Mouse (Mus musculus): Measurements from ENCODE around the gene Nxnl2. TPM values are rescaled to one million over a fixed set of nuclear protein-coding genes. Genes with fewer than 3 reads are reported as not detected.

Nxnl2 gene
- polyA plus RNA-seq, 1 experiment = 1.8 TPM

GRCm38 (mm10) chr13:51131179-51131578 is 39.6 kb upstream of the Nxnl2 start:
- DNase-seq = no peak
- no peak for TF ChIP-seq CTCF (IDR thresholded peaks at IDR 0.05; ENCODE audit: borderline replicate concordance, control insufficient read depth, extremely low read depth, insufficient read depth, low read length, poor library complexity)
- TF ChIP-seq POLR2A (IDR thresholded peaks at IDR 0.05; ENCODE audit: control insufficient read depth, extremely low read depth, insufficient read depth, low read length, poor library complexity) = no peak
- Histone ChIP-seq H3K4me1 (replicated peaks; ENCODE audit: control insufficient read depth, insufficient read depth, low read length) (no peaks in the 10 kb centered on the region), H3K27me3 (ENCODE audit: control insufficient read depth, insufficient read depth, low read length) (no peaks in the 10 kb centered on the region), H3K4me3 (ENCODE audit: control insufficient read depth, insufficient read depth, low read length) (no peak overlapping the region), H3K36me3 (ENCODE audit: control insufficient read depth, insufficient read depth, low read length) (peaks cover 3% of the 10 kb centered on the region; the same call in 1 of the 2 replicates), H3K27ac (ENCODE audit: control insufficient read depth, insufficient read depth, low read length) (no peak overlapping the region)
- 93% methylated on average over 10 of the region's 10 CpGs for WGBS

DNA sequence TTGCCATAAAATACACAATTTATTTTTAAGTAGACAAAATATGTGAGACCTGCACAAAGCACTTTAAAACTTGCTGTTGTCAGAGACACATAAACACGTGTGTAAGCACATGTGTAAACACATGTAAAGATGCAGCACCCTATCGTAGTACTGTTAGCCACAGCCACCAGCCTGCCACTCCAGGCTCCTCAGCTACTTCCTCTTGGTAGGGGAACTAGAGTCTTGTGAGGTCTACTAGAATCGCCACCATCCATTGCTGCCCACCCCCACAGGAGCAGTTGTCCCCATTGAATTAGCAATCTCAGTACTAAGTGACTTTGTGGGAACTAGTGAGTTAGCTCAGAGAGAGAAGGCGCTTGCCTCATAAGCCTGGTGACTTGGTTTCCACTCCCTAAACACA is 34.5 kb upstream of the Nxnl2 start:
- 64% methylated on average over 4 of the region's 4 CpGs for WGBS
- no peaks in the 10 kb centered on the region for H3K4me1 ChIP-seq (replicated peaks; ENCODE audit: control insufficient read depth, insufficient read depth, low read length)
- H3K27me3 ChIP-seq (ENCODE audit: control insufficient read depth, insufficient read depth, low read length) = no peaks in the 10 kb centered on the region
- no peak for DNase-seq
- no peak overlapping the region for H3K27ac ChIP-seq (ENCODE audit: control insufficient read depth, insufficient read depth, low read length)
- peaks cover 16% of the 10 kb centered on the region for H3K36me3 ChIP-seq (ENCODE audit: control insufficient read depth, insufficient read depth, low read length)
- TF ChIP-seq POLR2A (IDR thresholded peaks at IDR 0.05; ENCODE audit: control insufficient read depth, extremely low read depth, insufficient read depth, low read length, poor library complexity) = no peak
- no peak for TF ChIP-seq CTCF (IDR thresholded peaks at IDR 0.05; ENCODE audit: borderline replicate concordance, control insufficient read depth, extremely low read depth, insufficient read depth, low read length, poor library complexity)
- no peak overlapping the region for H3K4me3 ChIP-seq (ENCODE audit: control insufficient read depth, insufficient read depth, low read length)

DNA sequence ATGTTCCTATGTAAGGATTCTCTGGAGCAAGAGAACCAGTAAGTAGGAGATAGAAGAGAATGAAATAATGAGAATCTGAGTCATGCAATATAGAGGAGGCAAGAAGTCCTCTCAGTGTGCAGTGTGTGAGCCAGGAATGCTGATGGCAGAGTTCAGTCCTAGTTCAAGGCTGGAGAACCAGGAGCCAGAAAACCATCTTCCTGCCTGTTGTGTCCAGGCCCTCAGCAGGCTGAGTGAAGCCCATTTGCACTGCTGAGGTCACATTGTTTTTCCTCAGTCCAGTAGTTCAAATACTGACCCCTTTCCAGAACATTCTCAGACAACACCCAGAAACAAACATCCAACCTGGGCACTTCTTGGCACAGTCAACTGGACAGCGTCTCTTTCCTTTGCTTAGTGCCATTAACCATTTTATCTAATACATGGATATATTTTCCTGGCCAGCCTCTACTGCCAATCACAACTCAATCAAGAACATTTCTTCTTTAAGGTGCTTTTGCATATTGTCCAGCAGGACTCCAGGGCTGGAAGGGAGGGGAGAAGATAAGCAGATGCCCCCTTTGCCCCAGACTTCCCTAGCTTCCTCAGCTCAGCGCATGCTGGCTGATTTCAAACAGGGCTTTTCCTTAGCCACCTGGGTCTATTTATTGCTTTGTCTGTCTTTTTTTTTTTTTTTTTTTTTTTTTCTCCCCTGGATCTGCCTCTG is 33.7 kb upstream of the Nxnl2 start:
- TF ChIP-seq POLR2A (IDR thresholded peaks at IDR 0.05; ENCODE audit: control insufficient read depth, extremely low read depth, insufficient read depth, low read length, poor library complexity) (no peak), CTCF (IDR thresholded peaks at IDR 0.05; ENCODE audit: borderline replicate concordance, control insufficient read depth, extremely low read depth, insufficient read depth, low read length, poor library complexity) (no peak)
- Histone ChIP-seq H3K36me3 (ENCODE audit: control insufficient read depth, insufficient read depth, low read length) (peaks cover 19% of the 10 kb centered on the region), H3K4me3 (ENCODE audit: control insufficient read depth, insufficient read depth, low read length) (no peak overlapping the region), H3K27me3 (ENCODE audit: control insufficient read depth, insufficient read depth, low read length) (no peaks in the 10 kb centered on the region), H3K4me1 (replicated peaks; ENCODE audit: control insufficient read depth, insufficient read depth, low read length) (no peaks in the 10 kb centered on the region), H3K27ac (ENCODE audit: control insufficient read depth, insufficient read depth, low read length) (no peak overlapping the region)
- WGBS = 97% methylated on average over 2 of the region's 2 CpGs
- DNase-seq = no peak

- Histone ChIP-seq H3K4me3 (ENCODE audit: control insufficient read depth, insufficient read depth, low read length) (no peak overlapping the region), H3K36me3 (ENCODE audit: control insufficient read depth, insufficient read depth, low read length) (peaks cover 19% of the 10 kb centered on the region), H3K4me1 (replicated peaks; ENCODE audit: control insufficient read depth, insufficient read depth, low read length) (no peaks in the 10 kb centered on the region), H3K27ac (ENCODE audit: control insufficient read depth, insufficient read depth, low read length) (no peak overlapping the region), H3K27me3 (ENCODE audit: control insufficient read depth, insufficient read depth, low read length) (no peaks in the 10 kb centered on the region)
- no peak for DNase-seq
- TF ChIP-seq POLR2A (IDR thresholded peaks at IDR 0.05; ENCODE audit: control insufficient read depth, extremely low read depth, insufficient read depth, low read length, poor library complexity) = no peak
- TF ChIP-seq CTCF (IDR thresholded peaks at IDR 0.05; ENCODE audit: borderline replicate concordance, control insufficient read depth, extremely low read depth, insufficient read depth, low read length, poor library complexity) = no peak
Measured at GRCm38 (mm10) chr13:51137702-51138031, 33.2 kb upstream of the Nxnl2 start.

- WGBS = 96% methylated on average over 1 of the region's 1 CpGs
- no peaks in the 10 kb centered on the region for H3K27me3 ChIP-seq (ENCODE audit: control insufficient read depth, insufficient read depth, low read length)
- no peak overlapping the region for H3K27ac ChIP-seq (ENCODE audit: control insufficient read depth, insufficient read depth, low read length)
- DNase-seq = no peak
- H3K4me3 ChIP-seq (ENCODE audit: control insufficient read depth, insufficient read depth, low read length) = no peak overlapping the region
- peaks cover 31% of the 10 kb centered on the region for H3K36me3 ChIP-seq (ENCODE audit: control insufficient read depth, insufficient read depth, low read length)
- TF ChIP-seq CTCF (IDR thresholded peaks at IDR 0.05; ENCODE audit: borderline replicate concordance, control insufficient read depth, extremely low read depth, insufficient read depth, low read length, poor library complexity) (no peak), POLR2A (IDR thresholded peaks at IDR 0.05; ENCODE audit: control insufficient read depth, extremely low read depth, insufficient read depth, low read length, poor library complexity) (no peak)
- no peaks in the 10 kb centered on the region for H3K4me1 ChIP-seq (replicated peaks; ENCODE audit: control insufficient read depth, insufficient read depth, low read length)
Measured at GRCm38 (mm10) chr13:51147106-51147505, 23.7 kb upstream of the Nxnl2 start.

DNA sequence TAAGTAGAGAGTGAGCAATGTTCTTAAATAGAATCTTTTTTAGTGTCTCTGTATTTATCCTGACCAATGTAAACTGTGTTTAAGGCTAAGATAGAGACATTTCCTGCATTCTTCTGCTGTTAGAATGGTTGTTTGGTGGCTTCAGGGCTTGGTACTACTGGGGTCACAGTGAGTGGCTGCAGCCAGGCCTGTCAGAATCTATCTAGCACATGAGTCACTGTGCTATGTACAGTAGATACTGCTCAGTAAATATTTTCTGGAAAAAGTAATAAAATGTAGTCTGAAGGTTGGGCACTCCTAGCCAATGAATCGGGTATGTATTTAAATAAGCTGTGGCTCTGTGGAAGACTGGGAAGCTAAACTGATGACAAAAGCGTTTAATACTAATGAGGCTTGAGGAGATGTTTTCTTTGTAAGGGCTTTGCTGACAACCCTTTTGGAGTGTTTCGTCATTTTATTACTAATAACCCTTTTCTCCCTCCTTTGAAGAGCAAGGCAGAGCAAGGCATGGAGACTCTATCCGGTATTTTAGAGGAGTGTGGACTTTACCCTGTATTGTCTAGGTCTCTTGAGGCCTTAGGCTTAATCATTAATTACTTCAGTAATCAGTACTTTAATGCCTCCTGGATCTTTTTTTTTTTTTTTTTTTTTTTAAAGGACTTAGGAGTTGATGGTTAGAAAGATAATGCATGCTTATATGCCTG is 17.7 kb upstream of the Nxnl2 start:
- no peak for TF ChIP-seq POLR2A (IDR thresholded peaks at IDR 0.05; ENCODE audit: control insufficient read depth, extremely low read depth, insufficient read depth, low read length, poor library complexity)
- TF ChIP-seq CTCF (IDR thresholded peaks at IDR 0.05; ENCODE audit: borderline replicate concordance, control insufficient read depth, extremely low read depth, insufficient read depth, low read length, poor library complexity) = no peak
- DNase-seq = no peak
- no peaks in the 10 kb centered on the region for H3K4me1 ChIP-seq (replicated peaks; ENCODE audit: control insufficient read depth, insufficient read depth, low read length)
- H3K27ac ChIP-seq (ENCODE audit: control insufficient read depth, insufficient read depth, low read length) = no peak overlapping the region
- H3K27me3 ChIP-seq (ENCODE audit: control insufficient read depth, insufficient read depth, low read length) = no peaks in the 10 kb centered on the region
- 96% methylated on average over 4 of the region's 4 CpGs for WGBS
- no peak overlapping the region for H3K4me3 ChIP-seq (ENCODE audit: control insufficient read depth, insufficient read depth, low read length)
- H3K36me3 ChIP-seq (ENCODE audit: control insufficient read depth, insufficient read depth, low read length) = peaks cover 11% of the 10 kb centered on the region; the same call in 1 of the 2 replicates

All from thymus, adult 2 months (tissue).